Mouse (Mus musculus): ENCODE measurements around the gene Psma3.

DNA sequence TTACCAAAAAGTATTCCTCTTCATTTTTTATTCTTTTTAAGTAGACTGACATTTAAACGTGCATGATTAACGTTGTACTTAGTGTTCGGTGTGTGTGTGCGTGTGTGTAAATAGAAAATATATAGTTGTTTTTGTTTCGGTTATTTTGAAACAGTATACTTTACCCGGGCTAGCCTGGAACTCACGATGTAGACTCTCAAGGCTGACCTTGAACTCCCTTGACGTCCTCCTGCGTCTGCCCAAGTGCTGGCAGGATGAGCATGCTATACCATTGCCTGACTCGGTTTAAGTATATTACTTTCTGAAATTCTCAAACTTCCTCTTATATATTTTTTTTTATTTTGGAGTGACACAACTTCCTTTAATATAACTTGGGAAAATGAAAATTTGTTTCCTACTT lies 43.4 kb downstream of the Psma3 start:
- TF ChIP-seq CTCF (IDR thresholded peaks at IDR 0.05 in 2 of 3, conservative IDR thresholded peaks at IDR 0.05 in 1 of 3; ENCODE audit: control insufficient read depth in 1 of 3, insufficient read depth in 1 of 3, low read depth in 2 of 3, low read length in 3 of 3, poor library complexity in 1 of 3, severe bottlenecking in 1 of 3) (no peak), MAZ (IDR thresholded peaks at IDR 0.05; ENCODE audit: low read depth, low read length) (no peak), POLR2A (IDR thresholded peaks at IDR 0.05; ENCODE audit: control insufficient read depth in 1 of 2, insufficient read depth in 1 of 2, low read depth in 1 of 2, low read length in 2 of 2, poor library complexity in 1 of 2) (no peak), MAFK (IDR thresholded peaks at IDR 0.05; ENCODE audit: borderline replicate concordance, low read depth, low read length) (no peak), USF1 (IDR thresholded peaks at IDR 0.05; ENCODE audit: low read depth, low read length) (no peak), EP300 (IDR thresholded peaks at IDR 0.05; ENCODE audit: low read depth in 1 of 2, low read length in 2 of 2) (no peak), NELFE (IDR thresholded peaks at IDR 0.05; ENCODE audit: low read depth, low read length) (no peak), UBTF (IDR thresholded peaks at IDR 0.05; ENCODE audit: borderline replicate concordance, insufficient read depth, low read depth, low read length) (no peak), GATA1 (IDR thresholded peaks at IDR 0.05; ENCODE audit: low read depth, low read length) (no peak), MAX (IDR thresholded peaks at IDR 0.05; ENCODE audit: low read length) (no peak), MEF2A (IDR thresholded peaks at IDR 0.05; ENCODE audit: extremely low read depth, insufficient replicate concordance, low read depth, low read length, poor library complexity, severe bottlenecking) (no peak), KAT2A (conservative IDR thresholded peaks at IDR 0.05; ENCODE audit: low read depth, low read length) (no peak), ZNF384 (IDR thresholded peaks at IDR 0.05; ENCODE audit: low read depth, low read length) (no peak), ETS1 (IDR thresholded peaks at IDR 0.05; ENCODE audit: low read depth, low read length) (no peak)
